Mouse (Mus musculus) small intestine, adult 2 months (tissue): ENCODE measurements around the gene Rtf2. TPM values are rescaled to one million over a fixed set of nuclear protein-coding genes. Genes with fewer than 3 reads are reported as not detected.

ENCODE experiments used
- H3K27ac ChIP-seq: fragments of 200-500 bp; 2 replicates; pipeline ENCODE4 v1.5.1; 2012; ENCODE audit warnings: low read depth, low read length, control low read depth, inconsistent platforms; ENCODE audit not compliant: insufficient read depth
- H3K27me3 ChIP-seq: fragments of 200-500 bp; 2 replicates; pipeline ENCODE4 v1.6.1; 2012; ENCODE audit warnings: mild to moderate bottlenecking, moderate library complexity, low read length, inconsistent platforms; ENCODE audit not compliant: control insufficient read depth, insufficient read depth
- H3K36me3 ChIP-seq: fragments of 200-500 bp; 2 replicates; pipeline ENCODE4 v1.6.1; 2012; ENCODE audit warnings: mild to moderate bottlenecking, low read length, control low read depth, inconsistent platforms; ENCODE audit not compliant: control insufficient read depth, insufficient read depth
- H3K4me1 ChIP-seq: fragments of 200-500 bp; 2 replicates; pipeline ENCODE4 v1.6.1; 2012; ENCODE audit warnings: low read length, inconsistent platforms, mixed read lengths; ENCODE audit not compliant: control insufficient read depth, insufficient read depth, insufficient read length
- H3K4me3 ChIP-seq: fragments of 200-500 bp; 2 replicates; pipeline ENCODE4 v1.5.1; 2012; ENCODE audit warnings: low read depth, mild to moderate bottlenecking, control low read depth, inconsistent platforms, low read length, moderate library complexity
- CTCF ChIP-seq: fragments of 200-500 bp; IDR thresholded peaks from 2 replicates; pipeline ENCODE4 v1.5.1; 2012; ENCODE audit warnings: low read depth, mild to moderate bottlenecking, control low read depth, inconsistent platforms, low read length, moderate library complexity, mixed read lengths; ENCODE audit not compliant: insufficient replicate concordance, insufficient read length; ENCODE audit errors: extremely low read depth
- POLR2A ChIP-seq: fragments of 200-500 bp; IDR thresholded peaks from 2 replicates; pipeline ENCODE4 v1.6.1; 2012; ENCODE audit warnings: low read depth, mild to moderate bottlenecking, control low read depth, inconsistent platforms, low read length, moderate library complexity
- WGBS: fragments of 180-500 bp; shearing (Covaris S2); methylation state at CpG from one replicate; pipeline ENCODE4 v1.1.7; 2018; 5-methylcytosine and 5-hydroxymethylcytosine counted together
- polyA plus RNA-seq: library from polyadenylated mRNA; depleted of rRNA; stranded (reverse); fragments of >200 nt; gene quantifications from 2 replicates; pipeline ENCODE4 v1.2.3, GENCODE M21; 2012

Rtf2 gene
- polyA plus RNA-seq, 1 experiment: 35.9 TPM

GRCm38 (mm10) chr2:172437371-172437952 is 2.9 kb upstream of the Rtf2 start:
- 50% methylated on average over 16 of the region's 16 CpGs for WGBS
- no peak overlapping the region for H3K4me3 ChIP-seq
- H3K27me3 ChIP-seq: no peaks in the 10 kb centered on the region
- TF ChIP-seq POLR2A (no peak), CTCF (no peak)
- H3K4me1 ChIP-seq: no peaks in the 10 kb centered on the region; the same call in 1 of the 2 replicates
- H3K36me3 ChIP-seq: no peaks in the 10 kb centered on the region
- H3K27ac ChIP-seq: peak overlapping the region; percentile 48

GRCm38 (mm10) chr2:172440640-172441005 is 267 bp downstream of the Rtf2 start:
- Histone ChIP-seq H3K36me3 (peaks cover 5% of the 10 kb centered on the region), H3K27ac (peak overlapping the region; percentile 67), H3K4me3 (peak overlapping the region; percentile 87), H3K27me3 (no peaks in the 10 kb centered on the region), H3K4me1 (no peaks in the 10 kb centered on the region; the same call in 1 of the 2 replicates)
- TF ChIP-seq CTCF (no peak), POLR2A (no peak)
- WGBS: under 1% methylated on average over 21 of the region's 21 CpGs

GRCm38 (mm10) chr2:172441176-172441575 is 820 bp downstream of the Rtf2 start:
- WGBS: 26% methylated on average over 6 of the region's 6 CpGs
- no peak overlapping the region for H3K27ac ChIP-seq
- TF ChIP-seq POLR2A (no peak), CTCF (no peak)

GRCm38 (mm10) chr2:172445617-172446016 is 5.3 kb downstream of the Rtf2 start:
- Histone ChIP-seq H3K4me3 (no peak overlapping the region), H3K4me1 (no peaks in the 10 kb centered on the region; the same call in 1 of the 2 replicates), H3K27ac (no peak overlapping the region), H3K36me3 (peaks cover 48% of the 10 kb centered on the region), H3K27me3 (no peaks in the 10 kb centered on the region)
- 88% methylated on average over 4 of the region's 4 CpGs for WGBS
- no peak for TF ChIP-seq CTCF
- TF ChIP-seq POLR2A: no peak

More at GRCm38 (mm10) chr2:172441176-172441575, 820 bp downstream of the Rtf2 start:
- no peaks in the 10 kb centered on the region; the same call in 1 of the 2 replicates for H3K4me1 ChIP-seq
- H3K36me3 ChIP-seq: peaks cover 10% of the 10 kb centered on the region
- H3K4me3 ChIP-seq: peak overlapping the region; percentile 87
- H3K27me3 ChIP-seq: no peaks in the 10 kb centered on the region

GRCm38 (mm10) chr2:172447317-172447716 is 7.0 kb downstream of the Rtf2 start:
- Histone ChIP-seq H3K36me3 (peaks cover 60% of the 10 kb centered on the region), H3K27ac (no peak overlapping the region), H3K4me3 (no peak overlapping the region), H3K27me3 (no peaks in the 10 kb centered on the region), H3K4me1 (no peaks in the 10 kb centered on the region)
- no peak for TF ChIP-seq POLR2A
- TF ChIP-seq CTCF: peak; percentile 40; the same call in 1 of the 2 replicates
- WGBS: 89% methylated on average over 6 of the region's 6 CpGs

GRCm38 (mm10) chr2:172448329-172448728 is 8.0 kb downstream of the Rtf2 start:
- H3K36me3 ChIP-seq: peaks cover 70% of the 10 kb centered on the region
- TF ChIP-seq CTCF: no peak
- H3K4me3 ChIP-seq: no peak overlapping the region
- H3K27ac ChIP-seq: no peak overlapping the region
- 72% methylated on average over 4 of the region's 4 CpGs for WGBS
- H3K27me3 ChIP-seq: no peaks in the 10 kb centered on the region
- no peaks in the 10 kb centered on the region for H3K4me1 ChIP-seq

GRCm38 (mm10) chr2:172450640-172451039 is 10.3 kb downstream of the Rtf2 start:
- peaks cover 78% of the 10 kb centered on the region for H3K36me3 ChIP-seq
- H3K27me3 ChIP-seq: no peaks in the 10 kb centered on the region
- WGBS: 57% methylated on average over 6 of the region's 6 CpGs
- no peak overlapping the region for H3K4me3 ChIP-seq
- TF ChIP-seq POLR2A (no peak), CTCF (no peak)
- H3K4me1 ChIP-seq: no peaks in the 10 kb centered on the region
- no peak overlapping the region for H3K27ac ChIP-seq
